Mouse (Mus musculus): ENCODE results near the gene Auts2. TPM values are rescaled to one million over a fixed set of nuclear protein-coding genes. Genes with fewer than 3 reads are reported as not detected.

The Auts2 gene
- polyA plus RNA-seq, 1 experiment from 2014 or later, result 45.3 TPM

DNA sequence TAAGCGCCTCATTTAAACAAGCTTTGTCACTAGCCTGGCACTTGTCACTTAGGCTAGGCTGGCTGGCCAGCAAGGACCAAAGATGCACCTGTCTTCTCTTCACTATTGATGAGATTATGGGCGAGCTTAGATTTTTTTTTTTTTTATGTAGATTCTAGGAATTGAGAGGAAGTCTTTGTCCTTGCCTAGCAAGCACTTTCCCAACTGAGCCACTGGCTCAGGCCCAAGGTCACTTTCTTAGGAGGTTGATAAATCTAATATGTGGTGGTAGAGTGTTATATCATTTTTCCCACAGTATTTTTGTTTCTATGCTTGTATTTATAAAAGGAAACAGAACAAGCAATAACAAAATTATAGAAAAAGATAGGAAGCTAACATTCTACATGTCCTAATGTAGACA, 571.2 kb downstream of the Auts2 start:
- H3K9ac ChIP-seq, result no peak overlapping the region
- no peak overlapping the region for H3K4me3 ChIP-seq (replicated peaks)
- no peaks in the 10 kb centered on the region for H3K27me3 ChIP-seq
- 82% methylated on average over 2 of the region's 2 CpGs for WGBS
- no peak for ATAC-seq (ENCODE audit: insufficient number of reproducible peaks, low FRiP score, low TSS enrichment, low read depth)
- no peak overlapping the region for H3K27ac ChIP-seq (replicated peaks)
- no peaks in the 10 kb centered on the region for H3K9me3 ChIP-seq (replicated peaks)
- peaks cover 14% of the 10 kb centered on the region for H3K4me1 ChIP-seq
- no peak overlapping the region for H3K4me2 ChIP-seq (replicated peaks)
- H3K36me3 ChIP-seq, result no peaks in the 10 kb centered on the region

DNA sequence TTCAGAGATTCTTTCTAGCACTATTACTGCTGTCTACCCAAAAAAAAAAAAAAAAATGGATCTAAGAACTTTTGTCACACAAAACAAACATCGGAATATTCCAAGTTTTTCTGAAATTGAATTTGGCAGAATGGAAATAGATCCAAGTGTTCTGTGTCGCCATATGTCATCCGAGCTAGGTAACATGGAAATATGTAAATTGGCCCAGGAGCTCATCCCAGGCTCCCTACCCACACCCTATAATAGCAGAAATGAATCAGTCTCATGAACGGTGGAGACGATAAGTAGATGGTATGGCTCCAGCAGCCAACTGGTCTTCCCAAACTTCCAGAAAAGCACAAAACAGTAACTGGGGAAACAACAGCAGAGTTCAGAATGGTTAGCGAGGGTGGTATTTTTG, 577.6 kb downstream of the Auts2 start:
- Histone ChIP-seq H3K27ac (replicated peaks) (no peak overlapping the region), H3K4me2 (replicated peaks) (no peak overlapping the region), H3K4me3 (replicated peaks) (no peak overlapping the region), H3K9me3 (replicated peaks) (no peaks in the 10 kb centered on the region), H3K9ac (no peak overlapping the region), H3K4me1 (peaks cover 4% of the 10 kb centered on the region), H3K36me3 (no peaks in the 10 kb centered on the region), H3K27me3 (no peaks in the 10 kb centered on the region)
- WGBS, result 78% methylated on average over 6 of the region's 6 CpGs
- ATAC-seq (ENCODE audit: insufficient number of reproducible peaks, low FRiP score, low TSS enrichment, low read depth), result no peak

DNA sequence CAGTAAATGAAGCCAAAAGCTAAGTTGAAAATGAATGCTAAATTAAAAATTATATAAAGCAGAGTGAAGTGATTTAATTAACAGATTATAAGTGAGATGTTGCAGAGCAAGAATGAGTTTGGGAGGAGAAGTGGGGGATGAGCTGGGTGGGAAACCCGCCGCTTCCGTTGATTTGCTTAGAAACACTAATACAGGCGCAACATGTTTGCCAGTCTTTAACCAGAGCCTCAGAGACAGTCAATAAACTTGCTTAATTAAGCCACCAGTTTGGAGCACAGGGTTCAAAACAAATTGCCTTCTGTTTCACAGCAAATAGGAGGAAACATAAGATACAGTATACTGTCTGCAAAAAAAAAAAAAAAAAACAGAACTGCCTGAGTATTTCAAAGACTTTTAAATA, 579.6 kb downstream of the Auts2 start:
- no peak overlapping the region for H3K4me2 ChIP-seq (replicated peaks)
- H3K4me1 ChIP-seq, result peaks cover 4% of the 10 kb centered on the region; the same call in 1 of the 2 replicates
- H3K9me3 ChIP-seq (replicated peaks), result no peaks in the 10 kb centered on the region
- no peak overlapping the region for H3K27ac ChIP-seq (replicated peaks)
- 74% methylated on average over 4 of the region's 4 CpGs for WGBS
- no peaks in the 10 kb centered on the region for H3K36me3 ChIP-seq
- no peak overlapping the region for H3K9ac ChIP-seq
- no peak overlapping the region for H3K4me3 ChIP-seq (replicated peaks)
- H3K27me3 ChIP-seq, result no peaks in the 10 kb centered on the region
- no peak for ATAC-seq (ENCODE audit: insufficient number of reproducible peaks, low FRiP score, low TSS enrichment, low read depth)

DNA sequence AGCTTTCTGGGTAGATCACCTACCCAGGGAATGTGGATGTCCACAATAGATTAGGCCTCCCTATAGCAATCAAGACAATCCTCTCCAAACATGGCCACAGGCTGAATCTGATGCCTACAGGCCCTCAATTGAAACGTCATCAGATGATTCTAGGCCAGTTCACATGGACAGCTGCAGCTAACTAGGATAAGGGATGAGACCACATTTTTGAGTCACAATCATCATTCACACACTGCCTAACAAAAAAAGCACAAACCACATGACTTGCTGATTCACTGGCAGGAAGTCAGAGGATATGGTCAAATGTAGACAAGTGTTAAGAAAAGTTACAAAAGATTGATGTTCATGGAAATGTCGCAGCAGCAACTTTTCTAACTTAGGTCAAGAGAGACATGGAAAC, 581.3 kb downstream of the Auts2 start:
- H3K4me1 ChIP-seq, result peaks cover 3% of the 10 kb centered on the region; the same call in 1 of the 2 replicates
- H3K27ac ChIP-seq (replicated peaks), result no peak overlapping the region
- ATAC-seq (ENCODE audit: insufficient number of reproducible peaks, low FRiP score, low TSS enrichment, low read depth), result no peak
- no peak overlapping the region for H3K4me3 ChIP-seq (replicated peaks)
- H3K9me3 ChIP-seq (replicated peaks), result no peaks in the 10 kb centered on the region
- no peak overlapping the region for H3K4me2 ChIP-seq (replicated peaks)
- no peaks in the 10 kb centered on the region for H3K36me3 ChIP-seq
- H3K27me3 ChIP-seq, result no peaks in the 10 kb centered on the region
- WGBS, result 69% methylated on average over 2 of the region's 2 CpGs
- H3K9ac ChIP-seq, result no peak overlapping the region

DNA sequence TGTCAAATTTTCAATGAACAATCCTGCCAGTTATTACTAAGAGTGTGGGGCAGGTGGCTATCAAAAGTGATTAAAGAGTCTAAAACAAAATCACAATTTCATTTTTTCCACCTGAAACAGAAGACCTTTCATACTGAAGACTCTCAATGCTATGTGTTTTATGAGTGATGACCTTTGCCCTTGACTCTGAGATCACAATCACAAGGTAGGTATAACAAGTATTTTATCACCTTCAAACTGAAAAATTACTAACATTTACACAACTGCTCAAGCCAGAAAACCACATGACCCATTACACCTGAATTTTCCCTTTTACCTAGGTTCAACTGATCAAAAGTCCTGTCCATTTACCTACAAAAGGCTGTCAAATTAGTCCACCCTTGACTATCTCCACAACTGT, 582.7 kb downstream of the Auts2 start:
- Histone ChIP-seq H3K4me2 (replicated peaks) (no peak overlapping the region), H3K4me1 (peaks cover 9% of the 10 kb centered on the region; the same call in 1 of the 2 replicates), H3K4me3 (replicated peaks) (no peak overlapping the region), H3K9me3 (replicated peaks) (no peaks in the 10 kb centered on the region), H3K27me3 (no peaks in the 10 kb centered on the region), H3K9ac (no peak overlapping the region), H3K36me3 (no peaks in the 10 kb centered on the region), H3K27ac (replicated peaks) (no peak overlapping the region)
- ATAC-seq (ENCODE audit: insufficient number of reproducible peaks, low FRiP score, low TSS enrichment, low read depth), result no peak

DNA sequence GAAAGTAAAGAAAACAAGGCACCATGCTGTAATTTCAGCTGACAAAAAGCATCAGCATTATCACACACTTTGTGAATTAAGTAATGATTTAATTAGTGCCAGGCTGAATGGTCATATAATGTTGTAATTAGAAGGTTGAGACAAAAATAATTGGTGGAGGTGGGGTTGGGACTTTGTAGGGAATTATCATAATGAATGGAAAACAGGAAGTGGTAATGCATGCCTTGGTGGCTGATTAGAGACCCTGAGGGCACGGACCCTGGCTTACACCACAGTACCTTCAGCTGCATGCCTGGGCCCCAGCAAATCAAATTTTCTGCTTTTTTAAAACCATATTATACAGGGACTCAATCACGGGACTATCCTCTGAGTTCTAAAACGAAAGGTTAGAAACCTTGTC, 586.1 kb downstream of the Auts2 start:
- H3K4me2 ChIP-seq (replicated peaks), result no peak overlapping the region

DNA sequence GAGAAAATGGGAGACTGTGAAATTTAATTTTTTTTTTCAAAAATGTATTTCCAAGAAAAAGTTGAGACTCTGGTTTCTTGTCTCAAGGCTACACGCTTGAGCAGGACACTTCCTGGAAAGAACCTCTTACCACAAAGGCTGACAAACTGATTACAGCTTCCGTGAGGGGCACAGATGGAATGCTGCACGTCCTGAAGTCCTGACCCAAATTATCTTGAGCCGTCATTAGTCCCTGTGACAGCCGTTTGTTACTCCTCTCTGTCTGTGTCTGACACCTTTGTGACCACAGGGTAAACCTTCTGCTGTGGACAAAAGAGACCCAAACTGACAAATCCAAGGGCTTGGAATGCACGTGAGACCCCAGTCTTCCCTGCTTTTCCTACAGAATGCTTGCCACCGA, 587.1 kb downstream of the Auts2 start:
- H3K4me2 ChIP-seq (replicated peaks), result no peak overlapping the region
- WGBS, result 37% methylated on average over 7 of the region's 7 CpGs
- H3K36me3 ChIP-seq, result no peaks in the 10 kb centered on the region
- peaks cover 9% of the 10 kb centered on the region; the same call in 1 of the 2 replicates for H3K4me1 ChIP-seq
- no peak overlapping the region for H3K27ac ChIP-seq (replicated peaks)
- H3K9ac ChIP-seq, result no peak overlapping the region
- no peak overlapping the region for H3K4me3 ChIP-seq (replicated peaks)
- no peaks in the 10 kb centered on the region for H3K9me3 ChIP-seq (replicated peaks)
- no peak for ATAC-seq (ENCODE audit: insufficient number of reproducible peaks, low FRiP score, low TSS enrichment, low read depth)
- H3K27me3 ChIP-seq, result no peaks in the 10 kb centered on the region

More for the DNA sequence above, 586.1 kb downstream of the Auts2 start:
- ATAC-seq (ENCODE audit: insufficient number of reproducible peaks, low FRiP score, low TSS enrichment, low read depth), result no peak
- Histone ChIP-seq H3K36me3 (no peaks in the 10 kb centered on the region), H3K4me3 (replicated peaks) (no peak overlapping the region), H3K27ac (replicated peaks) (no peak overlapping the region), H3K4me1 (peaks cover 9% of the 10 kb centered on the region; the same call in 1 of the 2 replicates), H3K9me3 (replicated peaks) (no peaks in the 10 kb centered on the region), H3K27me3 (no peaks in the 10 kb centered on the region), H3K9ac (no peak overlapping the region)
- whole genome bisulfite sequencing, result 39% methylated on average over 3 of the region's 3 CpGs

DNA sequence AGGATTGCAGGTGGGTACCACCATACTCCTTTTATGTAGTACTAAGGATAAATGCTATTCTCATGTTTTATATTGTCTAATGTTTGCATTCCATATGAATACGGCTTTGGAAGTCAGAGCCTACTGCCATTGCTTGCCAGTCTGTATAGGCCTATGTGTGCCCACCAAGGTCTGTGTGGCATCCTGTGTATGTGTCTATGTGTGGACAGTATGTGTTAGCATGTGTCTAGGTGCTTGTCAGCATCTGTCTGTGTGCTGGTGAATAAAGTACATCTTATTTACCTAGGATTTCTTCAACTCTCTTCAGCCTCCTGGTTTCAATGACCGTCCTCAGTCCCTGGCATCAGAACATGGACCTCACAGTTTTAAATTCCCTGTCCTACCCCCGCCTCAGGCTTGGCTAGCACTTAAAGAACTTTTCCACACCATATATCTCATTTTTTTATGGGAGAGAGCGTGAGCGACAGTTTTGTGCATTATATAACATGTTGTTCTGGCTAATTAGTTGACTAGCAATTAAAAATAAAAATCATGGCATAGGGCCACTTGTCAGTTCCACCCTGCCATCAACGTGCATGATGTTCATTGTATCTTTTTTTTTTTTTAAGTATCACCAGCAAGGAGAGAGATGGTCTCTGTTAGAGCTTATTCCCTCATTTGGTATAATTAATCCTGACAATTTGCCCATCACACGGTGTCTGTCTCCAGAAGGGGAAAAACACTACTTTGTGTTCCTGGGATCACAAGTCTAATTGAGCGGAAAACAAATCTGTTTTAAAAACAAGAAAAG, 587.7 kb downstream of the Auts2 start:
- H3K36me3 ChIP-seq, result no peaks in the 10 kb centered on the region
- H3K27ac ChIP-seq (replicated peaks), result no peak overlapping the region
- H3K4me3 ChIP-seq (replicated peaks), result no peak overlapping the region
- H3K27me3 ChIP-seq, result no peaks in the 10 kb centered on the region
- H3K9me3 ChIP-seq (replicated peaks), result no peaks in the 10 kb centered on the region
- no peak overlapping the region for H3K4me2 ChIP-seq (replicated peaks)
- peaks cover 9% of the 10 kb centered on the region; the same call in 1 of the 2 replicates for H3K4me1 ChIP-seq
- 78% methylated on average over 8 of the region's 8 CpGs for WGBS
- no peak overlapping the region for H3K9ac ChIP-seq
- no peak for ATAC-seq (ENCODE audit: insufficient number of reproducible peaks, low FRiP score, low TSS enrichment, low read depth)

DNA sequence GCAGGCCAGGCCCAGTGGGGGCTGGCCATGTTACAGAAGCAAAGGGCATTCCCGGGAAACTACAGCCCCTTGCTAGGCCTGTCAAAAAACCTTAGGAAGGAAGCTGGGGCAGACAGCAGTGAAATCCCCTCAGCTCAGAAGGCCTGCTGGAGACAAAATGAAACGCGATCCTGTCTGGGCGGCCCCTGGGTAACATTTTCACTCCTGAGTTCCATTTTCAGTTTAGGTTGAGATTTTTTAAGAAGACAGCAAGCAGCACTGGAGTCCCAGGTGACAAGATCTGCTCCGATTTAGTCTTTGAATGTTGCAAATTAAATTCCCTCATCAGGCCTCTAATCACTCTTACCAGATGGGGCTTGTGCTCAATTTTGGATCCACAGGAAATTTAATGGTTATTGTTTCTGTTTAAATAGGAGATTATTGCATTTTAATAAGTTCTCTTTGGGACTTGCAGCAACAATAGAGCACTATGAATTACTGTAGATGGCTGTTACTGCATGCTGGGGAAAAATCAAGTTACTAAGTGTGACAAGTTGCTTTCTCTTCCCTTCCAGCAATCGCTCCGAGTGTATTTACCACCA, 594.5 kb downstream of the Auts2 start:
- H3K9me3 ChIP-seq (replicated peaks), result no peaks in the 10 kb centered on the region
- no peaks in the 10 kb centered on the region for H3K27me3 ChIP-seq
- 17% methylated on average over 7 of the region's 7 CpGs for WGBS
- H3K9ac ChIP-seq, result no peak overlapping the region
- peak overlapping the region; percentile 39; the same call in 1 of the 2 replicates for H3K27ac ChIP-seq (replicated peaks)
- ATAC-seq (ENCODE audit: insufficient number of reproducible peaks, low FRiP score, low TSS enrichment, low read depth), result no peak
- H3K4me1 ChIP-seq, result peaks cover 15% of the 10 kb centered on the region
- no peak overlapping the region for H3K4me2 ChIP-seq (replicated peaks)
- no peak overlapping the region for H3K4me3 ChIP-seq (replicated peaks)
- no peaks in the 10 kb centered on the region for H3K36me3 ChIP-seq

DNA sequence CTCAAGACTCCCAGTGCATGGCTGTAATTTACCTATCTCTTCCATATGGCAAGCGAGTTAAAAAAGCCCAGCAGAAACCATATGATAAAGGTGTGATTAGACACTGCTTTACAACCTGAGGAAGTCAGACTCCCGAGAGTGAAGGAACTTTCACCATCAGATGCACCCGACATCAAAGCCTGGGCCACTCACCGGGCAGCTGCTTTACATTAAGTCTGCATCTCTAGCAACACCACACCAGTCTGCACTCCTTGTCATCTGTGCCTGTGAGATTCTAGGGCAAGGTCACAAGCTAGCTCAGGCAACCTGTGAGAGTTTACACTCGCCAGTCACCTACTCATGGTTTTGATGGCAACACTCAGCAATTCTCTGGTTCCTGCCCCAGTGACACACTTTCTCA, 596.3 kb downstream of the Auts2 start:
- no peak overlapping the region for H3K9ac ChIP-seq
- H3K27ac ChIP-seq (replicated peaks), result no peak overlapping the region
- H3K4me3 ChIP-seq (replicated peaks), result no peak overlapping the region
- H3K36me3 ChIP-seq, result no peaks in the 10 kb centered on the region
- peaks cover 15% of the 10 kb centered on the region for H3K4me1 ChIP-seq
- no peaks in the 10 kb centered on the region for H3K9me3 ChIP-seq (replicated peaks)
- no peak overlapping the region for H3K4me2 ChIP-seq (replicated peaks)
- ATAC-seq (ENCODE audit: insufficient number of reproducible peaks, low FRiP score, low TSS enrichment, low read depth), result no peak
- 67% methylated on average over 5 of the region's 5 CpGs for WGBS
- no peaks in the 10 kb centered on the region for H3K27me3 ChIP-seq

DNA sequence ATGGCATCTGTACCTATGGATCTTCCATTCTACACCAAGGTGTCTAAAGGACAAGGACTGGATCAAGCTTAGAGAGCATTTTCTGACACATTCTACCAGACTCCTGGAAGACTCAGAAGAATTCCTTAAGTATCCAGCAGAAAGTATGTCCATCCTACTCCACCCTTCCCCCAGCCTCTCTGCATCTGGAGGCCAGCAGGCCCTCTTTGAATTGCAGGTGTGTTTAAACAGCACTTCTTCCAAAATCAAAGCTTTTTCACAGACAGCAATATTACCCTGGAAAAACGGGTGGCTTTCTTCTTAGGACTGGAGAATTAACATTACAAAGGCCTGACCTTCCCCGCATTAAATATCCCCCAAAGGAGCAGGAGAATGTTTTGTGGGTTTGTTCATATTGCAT, 598.4 kb downstream of the Auts2 start:
- no peaks in the 10 kb centered on the region for H3K36me3 ChIP-seq
- H3K27me3 ChIP-seq, result no peaks in the 10 kb centered on the region
- H3K4me1 ChIP-seq, result peaks cover 15% of the 10 kb centered on the region
- H3K9ac ChIP-seq, result no peak overlapping the region
- no peak overlapping the region for H3K27ac ChIP-seq (replicated peaks)
- no peak overlapping the region for H3K4me2 ChIP-seq (replicated peaks)
- no peaks in the 10 kb centered on the region for H3K9me3 ChIP-seq (replicated peaks)
- ATAC-seq (ENCODE audit: insufficient number of reproducible peaks, low FRiP score, low TSS enrichment, low read depth), result no peak
- H3K4me3 ChIP-seq (replicated peaks), result no peak overlapping the region
- 30% methylated on average over 2 of the region's 2 CpGs for WGBS

DNA sequence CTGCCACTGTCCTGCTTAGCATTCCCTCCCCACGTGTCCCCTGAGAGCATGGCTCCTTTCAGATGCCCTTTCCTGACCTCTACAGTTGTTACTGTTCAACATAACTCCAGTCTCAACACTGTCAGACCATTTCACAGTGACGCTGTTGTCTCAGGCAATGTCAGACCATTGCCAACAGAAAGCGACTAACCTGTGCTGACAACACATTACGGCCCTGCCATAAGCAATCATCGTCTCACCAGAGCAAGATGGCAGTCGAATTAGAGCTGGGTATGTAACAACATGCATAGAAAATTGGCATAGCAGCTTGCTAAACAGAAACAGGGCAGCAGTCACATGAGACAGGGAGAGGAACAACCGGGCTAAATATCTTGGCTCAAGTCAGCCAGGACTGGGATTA, 614.4 kb downstream of the Auts2 start:
- Histone ChIP-seq H3K36me3 (no peaks in the 10 kb centered on the region), H3K4me1 (no peaks in the 10 kb centered on the region), H3K4me2 (replicated peaks) (no peak overlapping the region), H3K27me3 (no peaks in the 10 kb centered on the region), H3K9me3 (replicated peaks) (no peaks in the 10 kb centered on the region), H3K27ac (replicated peaks) (no peak overlapping the region), H3K9ac (no peak overlapping the region), H3K4me3 (replicated peaks) (no peak overlapping the region)
- 53% methylated on average over 7 of the region's 7 CpGs for WGBS
- no peak for ATAC-seq (ENCODE audit: insufficient number of reproducible peaks, low FRiP score, low TSS enrichment, low read depth)

Data from embryonic facial prominence, embryonic 15.5 days (tissue).